Mouse (Mus musculus) testis, adult 2 months (tissue): ENCODE data around the gene Eif2ak4. TPM values are rescaled to one million over a fixed set of nuclear protein-coding genes. Genes with fewer than 3 reads are reported as not detected.
A peak's percentile ranks its signal among the peaks of the same experiment; 100 is the strongest.

Source experiments
- H3K27ac ChIP-seq: fragments of 200-500 bp; 2 replicates; pipeline ENCODE4 v1.5.1; 2012; ENCODE audit warnings: low read depth, low read length; ENCODE audit not compliant: control insufficient read depth, insufficient read depth
- H3K27me3 ChIP-seq: fragments of 200-500 bp; 2 replicates; pipeline ENCODE4 v1.6.1; 2012; ENCODE audit warnings: mild to moderate bottlenecking, low read length, moderate library complexity; ENCODE audit not compliant: control insufficient read depth, insufficient read depth
- H3K36me3 ChIP-seq: fragments of 200-500 bp; 2 replicates; pipeline ENCODE4 v1.6.1; 2012; ENCODE audit warnings: mild to moderate bottlenecking, low read length; ENCODE audit not compliant: control insufficient read depth, insufficient read depth
- H3K4me1 ChIP-seq: fragments of 200-500 bp; 2 replicates; pipeline ENCODE4 v1.6.1; 2012; ENCODE audit warnings: low read length; ENCODE audit not compliant: control insufficient read depth, insufficient read depth
- H3K4me3 ChIP-seq: fragments of 200-500 bp; 2 replicates; pipeline ENCODE4 v1.5.1; 2012; ENCODE audit warnings: low read depth, mild to moderate bottlenecking, low read length, moderate library complexity, mixed read lengths; ENCODE audit not compliant: control insufficient read depth
- CTCF ChIP-seq: fragments of 200-500 bp; IDR thresholded peaks from 2 replicates; pipeline ENCODE4 v1.5.1; 2012; ENCODE audit warnings: low read depth, mild to moderate bottlenecking, inconsistent platforms, low read length, moderate library complexity; ENCODE audit not compliant: control insufficient read depth, insufficient read depth, insufficient replicate concordance
- POLR2A ChIP-seq: fragments of 200-500 bp; IDR thresholded peaks from 2 replicates; pipeline ENCODE4 v1.6.1; 2012; ENCODE audit warnings: low read depth, mild to moderate bottlenecking, inconsistent platforms, low read length, moderate library complexity; ENCODE audit not compliant: control insufficient read depth
- polyA plus RNA-seq: library from polyadenylated mRNA; depleted of rRNA; stranded (reverse); fragments of >200 nt; gene quantifications from 2 replicates; pipeline ENCODE4 v1.2.3, GENCODE M21; 2012

Gene Eif2ak4
- polyA plus RNA-seq, 1 experiment, result 4.5 TPM

DNA sequence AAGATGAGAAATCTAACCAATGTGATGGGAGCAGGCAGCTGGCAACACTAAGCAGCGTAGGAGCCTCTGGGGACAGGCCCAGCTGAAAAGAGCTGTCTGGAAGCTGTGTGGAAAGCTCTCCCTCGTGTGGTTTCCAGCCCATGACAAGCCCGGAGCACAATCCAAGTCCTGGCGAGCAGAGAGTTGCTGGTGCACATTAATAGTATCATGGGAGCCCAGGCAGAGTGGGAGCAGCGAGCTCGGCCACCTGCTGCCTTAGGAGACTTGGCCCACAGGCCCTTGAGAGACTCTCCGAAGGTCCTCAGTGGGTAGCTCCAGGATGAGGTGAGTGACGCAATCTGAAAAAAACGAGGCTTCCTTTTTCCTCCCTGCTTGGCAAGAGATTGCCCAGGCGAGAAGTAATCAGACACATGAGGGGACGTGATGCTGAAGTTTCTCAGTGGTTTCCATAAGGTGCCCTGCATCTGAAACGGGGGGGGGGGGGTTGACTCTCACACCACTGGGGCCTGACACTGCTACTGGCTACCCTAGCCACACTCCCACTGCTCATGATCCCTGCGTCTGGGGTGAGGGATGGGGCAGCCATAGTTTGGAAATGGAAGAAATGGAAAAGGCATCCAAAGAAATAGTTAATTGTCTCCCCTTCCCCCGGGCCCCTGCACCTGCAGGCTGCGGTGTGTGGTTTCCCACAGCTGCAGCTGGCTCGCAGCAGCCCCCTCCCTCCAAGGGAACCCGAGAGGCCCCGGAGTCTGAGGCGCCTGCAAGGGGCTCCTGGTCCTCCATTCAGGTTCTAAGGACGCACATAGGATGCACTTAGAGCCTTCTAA lies 110.9 kb downstream of the Eif2ak4 start:
- no peak for TF ChIP-seq CTCF
- TF ChIP-seq POLR2A, result no peak
- Histone ChIP-seq H3K4me3 (no peak overlapping the region), H3K27ac (no peak overlapping the region), H3K4me1 (peaks cover 5% of the 10 kb centered on the region; the same call in 1 of the 2 replicates), H3K27me3 (no peaks in the 10 kb centered on the region), H3K36me3 (no peaks in the 10 kb centered on the region)

DNA sequence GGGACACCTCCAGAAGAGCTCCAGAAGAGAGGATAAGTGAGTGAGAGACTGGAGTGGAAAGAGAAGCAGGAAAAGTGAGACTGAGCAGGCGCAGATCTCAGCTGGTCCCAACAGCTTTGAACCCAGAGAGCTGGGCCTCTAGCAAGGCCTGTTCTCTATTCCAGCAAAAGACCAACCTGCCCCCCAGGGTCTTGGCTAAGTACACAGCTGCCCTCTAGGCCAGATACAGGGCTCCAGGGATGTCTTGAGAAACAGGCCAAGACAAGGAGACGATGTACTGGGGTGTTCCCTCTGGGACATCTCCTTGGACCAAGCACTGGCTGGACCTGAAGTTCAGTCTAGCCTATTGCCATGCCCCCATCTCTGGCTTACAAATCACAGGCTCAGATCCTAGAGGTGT lies 111.8 kb downstream of the Eif2ak4 start:
- Histone ChIP-seq H3K27me3 (no peaks in the 10 kb centered on the region), H3K36me3 (no peaks in the 10 kb centered on the region), H3K4me3 (no peak overlapping the region), H3K27ac (no peak overlapping the region), H3K4me1 (peaks cover 3% of the 10 kb centered on the region; the same call in 1 of the 2 replicates)
- TF ChIP-seq CTCF, result no peak
- TF ChIP-seq POLR2A, result no peak

DNA sequence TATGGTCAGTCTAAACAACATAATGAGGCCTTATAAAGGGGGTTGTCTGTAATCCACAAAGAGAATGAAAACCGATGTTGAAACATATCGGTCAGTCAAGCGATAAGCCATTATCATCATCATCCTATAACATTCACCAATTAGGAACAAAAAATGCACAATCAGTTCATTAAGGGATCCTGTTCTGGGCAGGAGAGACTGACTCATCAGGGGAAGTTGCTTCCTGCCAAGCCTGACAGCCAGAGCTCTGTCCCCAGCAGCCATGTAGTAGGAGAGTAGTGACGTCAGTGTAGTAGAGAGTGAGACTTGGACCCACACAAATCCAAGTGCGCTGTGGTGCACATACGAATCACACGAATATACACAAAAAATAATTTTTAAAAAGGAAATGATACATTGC lies 118.7 kb downstream of the Eif2ak4 start:
- Histone ChIP-seq H3K36me3 (no peaks in the 10 kb centered on the region), H3K27ac (no peak overlapping the region), H3K4me3 (no peak overlapping the region), H3K4me1 (peaks cover 2% of the 10 kb centered on the region), H3K27me3 (no peaks in the 10 kb centered on the region)
- TF ChIP-seq CTCF (no peak), POLR2A (no peak)

DNA sequence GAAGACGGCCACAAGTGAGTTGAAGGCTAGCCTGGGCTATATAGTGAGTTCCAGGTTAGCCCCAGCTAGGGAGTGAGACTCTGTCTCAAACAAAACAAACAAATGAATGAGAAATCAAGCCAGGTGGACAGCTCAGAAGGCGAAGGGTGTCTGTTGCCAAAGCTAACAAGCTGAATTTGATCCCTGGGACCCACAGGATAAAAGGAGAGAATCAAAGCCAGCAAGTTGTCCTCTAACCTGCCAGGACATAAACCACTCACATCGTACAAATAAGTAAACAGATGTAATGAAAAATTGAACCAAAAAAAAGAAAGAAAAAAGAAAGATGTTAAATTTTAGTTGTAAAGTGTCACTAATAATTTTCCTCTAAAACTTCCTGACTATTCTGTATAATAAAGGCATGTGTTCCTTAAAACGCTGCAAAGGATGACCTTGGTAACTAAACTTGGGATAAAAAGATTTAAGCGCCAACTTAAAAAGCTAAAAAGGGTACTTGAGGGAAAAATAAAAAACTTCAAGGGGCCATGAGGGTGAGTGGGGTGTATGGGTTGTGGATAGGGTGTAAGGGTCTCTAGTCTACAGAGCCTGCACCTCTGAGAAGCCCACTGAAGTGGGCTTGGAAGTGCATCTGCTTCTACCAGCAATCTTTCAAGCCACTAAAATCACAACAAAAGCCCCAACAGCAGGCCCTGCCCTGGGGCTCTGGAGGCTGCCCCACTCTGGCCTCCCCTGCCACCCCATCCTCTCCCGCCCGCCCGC lies 121.4 kb downstream of the Eif2ak4 start:
- Histone ChIP-seq H3K36me3 (no peaks in the 10 kb centered on the region), H3K4me3 (no peak overlapping the region), H3K4me1 (peaks cover 7% of the 10 kb centered on the region), H3K27ac (no peak overlapping the region), H3K27me3 (no peaks in the 10 kb centered on the region)
- TF ChIP-seq CTCF, result no peak
- no peak for TF ChIP-seq POLR2A

DNA sequence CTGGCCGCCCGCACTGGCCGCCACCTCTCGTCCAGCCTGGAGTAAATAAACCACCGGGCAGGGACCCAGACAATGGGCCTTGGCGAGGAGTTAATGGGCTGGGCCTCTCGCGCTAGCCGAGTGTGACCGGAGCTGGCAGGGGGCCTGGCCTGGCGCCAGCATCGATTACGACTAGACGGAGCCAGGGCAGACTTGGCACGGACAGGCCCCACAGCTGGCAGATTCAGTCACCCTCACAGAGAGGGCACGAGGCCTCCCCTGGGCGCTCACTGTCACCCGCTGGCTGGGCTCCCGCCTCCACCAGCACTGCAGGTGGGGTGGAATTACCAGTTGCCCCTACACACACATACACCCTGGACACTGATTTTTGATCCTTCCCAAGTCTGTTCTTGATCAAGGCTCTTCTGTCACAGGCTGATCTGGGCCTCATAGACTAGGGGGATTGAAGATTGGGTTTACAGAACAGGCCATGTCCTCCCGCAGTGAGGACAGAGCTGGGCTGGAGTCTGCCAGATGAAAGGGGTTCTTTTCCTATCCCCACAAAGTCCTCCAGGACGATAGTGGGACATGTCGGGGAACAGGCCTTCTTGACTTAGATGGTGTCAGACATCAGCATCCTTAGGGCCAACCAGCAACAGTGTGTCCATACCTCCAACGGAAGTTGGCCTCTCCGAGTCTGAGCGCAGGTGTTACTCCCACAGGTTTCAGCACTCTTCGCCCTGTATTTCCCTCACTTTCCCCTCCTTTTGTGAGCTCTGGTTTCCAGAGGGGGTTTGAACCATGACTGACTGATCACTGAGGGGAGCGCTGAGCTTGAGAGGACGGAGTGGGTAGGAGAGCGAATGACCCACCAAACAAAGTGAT lies 122.3 kb downstream of the Eif2ak4 start:
- no peaks in the 10 kb centered on the region for H3K36me3 ChIP-seq
- peak overlapping the region; percentile 5 for H3K4me3 ChIP-seq
- H3K4me1 ChIP-seq, result peaks cover 7% of the 10 kb centered on the region
- H3K27me3 ChIP-seq, result no peaks in the 10 kb centered on the region
- H3K27ac ChIP-seq, result no peak overlapping the region
- TF ChIP-seq POLR2A (no peak), CTCF (no peak)

GRCm38 (mm10) chr2:118511779-118512417 lies 123.5 kb downstream of the Eif2ak4 start:
- H3K4me1 ChIP-seq, result peaks cover 7% of the 10 kb centered on the region
- H3K27ac ChIP-seq, result peak overlapping the region; percentile 37; the same call in 1 of the 2 replicates
- H3K27me3 ChIP-seq, result no peaks in the 10 kb centered on the region
- no peak overlapping the region for H3K4me3 ChIP-seq
- H3K36me3 ChIP-seq, result no peaks in the 10 kb centered on the region
- TF ChIP-seq POLR2A, result no peak
- TF ChIP-seq CTCF, result no peak
